Mouse (Mus musculus) T-helper 1 cell (primary cell): ENCODE measurements around the gene Wwox.

Experiments
- in situ Hi-C: fragments of 300-600 bp; cut with MboI, MseI; formaldehyde crosslinking; loops from one replicate; pipeline ENCODE4 v1.15.1; 2025; ENCODE audit warnings: high pct_unique_total_duplicates

The Wwox gene

DNA sequence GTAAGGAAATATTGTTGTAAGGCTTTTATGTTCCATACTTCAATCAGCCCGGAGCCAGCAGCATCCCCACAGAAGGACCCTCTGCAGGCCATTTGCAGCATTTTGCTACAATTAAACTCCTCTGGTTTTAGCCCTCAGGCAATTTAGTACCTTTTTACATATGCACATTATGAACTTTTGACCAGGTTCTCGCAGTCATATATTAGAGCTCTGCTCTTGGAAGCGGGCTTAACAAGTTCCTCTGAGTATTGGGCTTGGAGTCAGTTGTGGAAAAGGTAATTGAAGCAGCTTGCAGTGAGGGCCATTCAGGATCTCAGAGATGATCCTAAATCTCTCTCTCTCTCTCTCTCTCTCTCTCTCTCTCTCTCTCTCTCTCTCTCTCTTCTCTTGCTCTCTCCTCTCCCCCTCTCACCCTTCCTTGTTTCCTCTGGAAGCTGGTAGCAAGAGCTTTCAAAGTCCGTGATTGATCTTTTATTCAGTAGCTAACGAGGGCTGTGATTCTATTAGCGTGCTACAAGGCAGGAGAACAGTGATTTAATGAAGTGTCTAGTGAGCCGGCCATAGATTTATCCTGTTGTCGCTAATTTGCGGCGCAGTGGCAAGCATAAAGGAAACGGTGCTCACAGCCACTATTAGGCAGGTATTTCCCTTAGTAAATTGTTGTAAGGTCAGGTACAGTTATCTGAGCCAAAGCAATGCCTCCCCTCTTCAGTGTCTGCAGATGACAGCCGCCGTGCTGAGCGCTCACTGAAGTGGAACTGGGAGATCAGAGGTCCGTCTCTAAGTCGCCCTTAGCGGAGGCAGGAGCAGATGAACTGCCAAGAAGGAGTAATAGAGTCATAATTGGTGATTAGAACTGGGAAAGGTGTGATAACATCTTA lies 292.0 kb downstream of the Wwox start:
- in situ Hi-C loops: no loop called here

DNA sequence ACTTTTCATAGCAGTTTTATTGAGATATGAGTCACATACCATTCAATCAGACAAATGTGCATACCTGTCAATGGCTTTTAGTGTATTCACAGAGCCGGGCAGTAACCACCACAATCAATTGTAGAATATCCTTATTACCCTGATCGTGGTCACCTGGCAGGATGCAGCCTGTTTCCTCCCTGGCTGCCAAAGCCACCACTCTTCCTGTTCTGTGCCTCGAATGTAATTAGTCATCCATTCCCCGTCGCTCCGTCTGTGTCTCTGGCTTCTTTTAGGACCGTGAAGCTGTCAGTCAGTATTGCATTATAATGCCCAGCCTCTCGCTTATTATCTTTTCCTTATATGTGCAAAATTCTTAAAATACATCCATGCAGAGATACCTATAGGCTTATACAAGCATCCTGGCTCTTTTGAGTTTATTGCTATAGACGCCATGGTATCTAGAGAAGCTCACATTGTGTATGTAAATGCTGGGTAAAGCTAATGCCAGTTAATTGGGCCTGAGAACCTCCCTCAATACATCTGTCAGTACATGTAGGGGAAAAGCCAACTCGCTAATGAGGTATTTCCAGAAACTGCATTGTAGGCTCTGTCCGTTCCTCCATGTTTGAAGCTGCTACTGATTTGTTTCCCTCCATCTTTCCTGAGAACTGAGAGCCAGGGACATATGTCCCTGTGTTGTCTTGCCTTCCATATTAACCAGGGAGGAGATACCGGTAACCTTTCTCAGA lies 303.9 kb downstream of the Wwox start:
- in situ Hi-C loops: no loop called here

DNA sequence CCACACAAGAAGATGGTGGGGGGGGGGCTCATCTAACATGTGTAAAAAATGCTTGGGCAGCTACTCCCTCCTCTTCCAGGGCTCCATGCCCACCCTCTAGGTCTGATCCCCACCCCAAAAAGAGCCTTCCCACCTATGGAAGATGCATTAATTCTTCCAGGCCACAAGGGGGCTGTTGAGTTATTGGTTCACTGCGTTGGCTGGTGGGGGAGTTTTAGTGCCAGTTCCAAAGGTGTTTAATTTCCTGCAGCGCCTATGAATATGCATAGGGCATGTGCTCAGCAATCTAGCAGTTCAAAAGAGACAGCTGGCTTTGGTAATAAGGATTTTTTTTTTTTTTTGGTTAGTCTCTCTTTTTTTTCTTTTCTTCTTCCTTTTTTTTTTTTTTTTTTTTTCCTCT lies 306.9 kb downstream of the Wwox start:
- in situ Hi-C loops: no loop called here

DNA sequence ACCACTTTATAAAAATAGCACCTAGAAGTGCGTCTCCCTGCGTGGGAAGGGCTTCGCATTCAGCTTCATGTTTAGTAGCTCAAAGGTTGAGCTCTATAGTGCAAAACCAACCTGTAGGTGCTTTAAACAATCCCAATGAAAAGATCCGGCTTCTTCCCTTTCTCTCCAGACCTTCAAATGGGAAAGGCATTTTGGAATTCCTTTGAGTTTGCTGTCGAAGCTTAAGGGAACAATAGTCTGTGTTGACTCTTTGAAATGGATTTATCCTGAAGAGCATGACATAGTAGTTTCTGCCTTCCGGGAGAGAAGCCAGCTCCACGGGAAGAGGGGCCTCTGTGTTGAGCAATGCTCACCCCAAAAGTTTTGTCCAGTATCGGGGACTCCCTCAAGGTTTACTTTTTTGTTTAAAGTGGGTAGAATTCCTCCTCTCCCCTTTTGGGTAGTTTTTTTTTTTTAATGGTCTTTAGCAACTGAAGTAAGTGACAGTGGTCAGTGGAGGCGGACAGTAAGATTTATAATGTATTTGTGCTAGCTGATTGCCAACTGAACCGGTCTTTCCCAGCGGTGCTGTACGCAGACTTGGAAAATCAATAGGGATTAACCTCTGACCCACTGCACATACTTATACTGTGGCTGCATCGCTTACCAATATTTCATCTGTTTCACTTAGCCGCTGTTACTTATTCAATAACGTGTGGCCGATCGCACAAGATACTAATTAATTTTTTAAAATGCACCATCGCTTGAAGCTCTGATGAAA lies 312.1 kb downstream of the Wwox start:
- in situ Hi-C loops: no loop called here

DNA sequence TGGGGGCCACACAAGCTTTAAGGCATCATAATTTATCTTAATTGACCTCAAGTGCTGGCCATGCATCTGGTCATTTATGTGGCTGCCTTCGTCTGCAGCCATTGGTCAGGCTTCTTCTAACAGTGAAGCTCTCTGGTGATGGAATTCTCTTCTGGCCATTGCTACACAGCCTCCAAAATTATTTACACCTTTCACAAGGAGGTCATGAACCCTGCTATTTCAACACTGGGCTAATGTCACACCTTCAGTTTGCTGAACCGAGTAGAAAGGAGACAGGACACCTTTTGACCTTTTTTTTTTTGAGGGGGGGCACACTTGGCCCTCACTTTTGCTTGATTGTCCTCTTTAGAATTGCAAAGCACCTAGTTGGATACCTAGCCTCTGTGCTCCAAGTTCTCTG lies 320.2 kb downstream of the Wwox start:
- in situ Hi-C loops: no loop called here

DNA sequence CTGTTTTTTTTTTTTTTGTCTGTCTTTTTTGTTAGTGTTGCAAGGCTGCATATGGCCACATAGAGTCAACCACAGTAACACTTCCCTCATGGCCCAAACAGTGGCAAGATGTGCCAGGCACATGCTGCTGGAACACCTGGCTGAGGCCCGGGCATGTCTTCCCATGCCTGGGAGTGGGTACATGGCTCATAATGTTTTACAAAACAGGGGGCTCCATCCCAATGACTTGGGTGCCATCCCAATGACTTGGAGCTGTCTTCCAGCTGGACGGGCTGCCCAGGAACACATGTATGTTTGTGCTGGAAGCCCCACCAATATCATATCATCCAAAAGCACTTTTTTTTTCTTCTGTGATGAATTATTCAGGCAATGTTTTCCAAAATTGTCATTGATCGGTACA lies 329.1 kb downstream of the Wwox start:
- in situ Hi-C loops: no loop called here

DNA sequence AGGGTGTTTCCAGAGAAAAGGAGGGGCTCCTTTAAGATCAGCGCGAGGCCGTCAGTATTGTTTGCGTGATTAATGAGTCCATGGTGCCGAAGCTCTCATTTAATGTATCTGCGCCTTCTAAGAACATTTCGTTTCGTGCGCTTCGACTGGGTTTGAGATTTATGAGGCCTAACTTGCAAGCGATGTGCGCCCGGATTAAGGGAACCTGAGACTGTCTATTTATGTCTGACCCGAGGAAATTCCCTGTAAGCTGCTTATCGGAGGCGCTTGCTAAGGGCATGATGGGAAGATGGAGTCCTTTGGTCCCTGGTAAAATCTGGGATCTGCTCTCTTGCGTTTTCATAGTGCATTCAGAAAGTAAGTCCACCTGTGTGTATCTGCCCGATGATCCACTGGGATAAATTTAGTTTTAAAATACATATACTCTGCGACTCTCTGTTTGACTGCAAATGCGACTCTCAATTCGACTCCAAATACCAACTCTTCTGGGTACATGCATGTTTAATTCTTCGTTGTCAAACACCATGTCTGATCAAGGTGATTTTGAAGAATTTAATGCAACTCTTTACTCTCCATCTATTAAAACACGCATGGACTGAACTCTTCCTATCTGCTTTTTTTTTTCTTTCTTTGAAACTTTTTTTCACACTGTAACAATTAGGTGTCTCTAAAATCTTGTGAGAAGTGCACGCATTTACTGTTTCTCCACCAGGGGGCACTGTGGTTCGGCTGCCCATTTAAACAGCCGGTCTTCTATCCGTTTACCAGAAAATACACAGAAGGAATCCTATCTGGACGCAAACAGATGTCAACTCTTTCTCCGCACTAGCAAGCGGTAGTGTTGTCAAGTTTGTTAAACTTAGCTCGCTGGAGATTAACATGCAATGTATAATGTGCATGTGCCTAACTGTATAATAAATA lies 331.7 kb downstream of the Wwox start:
- in situ Hi-C loops: no loop called here

DNA sequence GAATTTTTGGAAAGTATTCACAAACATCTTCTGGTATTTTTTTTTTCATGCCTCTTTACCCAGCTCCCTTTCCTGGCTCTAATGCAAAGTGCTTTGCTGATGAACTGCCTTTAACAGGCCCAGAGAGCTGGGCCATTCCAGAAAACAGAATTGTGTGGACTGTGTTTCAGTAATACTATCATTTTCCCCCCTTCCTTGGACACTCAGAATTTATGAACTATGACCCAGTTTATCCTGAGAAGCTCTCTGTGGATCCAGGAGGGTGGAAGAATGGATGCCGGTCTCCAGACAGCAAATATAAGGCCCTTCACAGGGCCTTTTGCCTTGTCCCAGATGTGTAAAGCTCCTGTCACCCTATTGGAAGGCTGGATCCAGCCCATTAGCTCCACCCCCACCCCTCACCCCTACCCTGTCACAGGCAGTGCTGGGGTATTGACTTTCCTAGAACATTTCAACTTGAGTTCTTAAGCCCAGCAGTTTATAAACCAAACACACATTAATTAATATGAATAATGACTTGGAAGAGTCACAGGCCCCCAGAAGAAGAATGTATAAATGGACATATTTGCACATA lies 332.9 kb downstream of the Wwox start:
- in situ Hi-C loops: no loop called here

DNA sequence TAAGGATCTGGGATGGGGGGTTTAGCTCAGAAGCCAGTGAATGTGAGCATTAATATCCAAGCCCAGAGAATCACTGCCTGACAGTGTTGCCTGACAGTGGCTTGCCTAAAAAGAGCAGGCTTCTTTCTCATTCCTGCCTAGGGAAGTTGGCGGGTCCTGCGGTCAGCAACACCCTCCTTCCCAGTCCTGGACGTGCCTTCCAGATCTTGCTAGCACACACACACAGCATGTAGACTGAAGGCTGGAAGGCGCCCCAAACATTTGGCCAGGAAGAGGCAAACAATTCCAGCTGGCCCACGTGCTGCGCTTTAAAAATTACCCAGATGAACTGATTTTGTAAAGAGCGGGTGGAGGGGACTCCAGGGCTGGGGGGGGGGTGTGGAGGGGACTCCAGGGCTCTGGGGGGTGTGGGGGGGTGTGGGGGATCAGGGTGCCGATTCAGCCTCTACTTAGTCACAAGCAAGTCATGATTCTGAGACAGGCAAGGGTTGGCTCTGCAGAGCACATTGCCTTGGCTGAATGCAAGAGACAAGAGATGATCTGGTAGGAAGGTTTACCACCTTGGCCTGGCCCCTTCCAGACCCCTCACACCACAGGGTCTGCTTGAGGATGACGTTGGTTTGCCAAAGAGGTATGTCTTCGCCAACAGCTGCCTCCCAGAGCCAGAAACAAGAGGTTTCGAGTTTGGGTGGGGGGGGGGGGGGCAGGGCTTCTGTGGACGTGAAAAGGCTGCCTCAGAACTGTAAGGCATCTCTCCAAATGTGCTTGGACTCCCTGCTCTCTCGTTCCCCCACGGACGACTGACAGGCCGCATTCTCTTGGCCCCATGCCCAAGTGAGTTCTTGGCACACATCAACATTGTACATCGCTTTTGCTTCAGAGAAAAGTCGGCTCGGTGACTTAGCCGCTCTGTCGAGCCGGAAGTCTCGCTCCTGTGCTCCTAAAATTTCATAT lies 334.3 kb downstream of the Wwox start:
- in situ Hi-C loops: no loop called here

DNA sequence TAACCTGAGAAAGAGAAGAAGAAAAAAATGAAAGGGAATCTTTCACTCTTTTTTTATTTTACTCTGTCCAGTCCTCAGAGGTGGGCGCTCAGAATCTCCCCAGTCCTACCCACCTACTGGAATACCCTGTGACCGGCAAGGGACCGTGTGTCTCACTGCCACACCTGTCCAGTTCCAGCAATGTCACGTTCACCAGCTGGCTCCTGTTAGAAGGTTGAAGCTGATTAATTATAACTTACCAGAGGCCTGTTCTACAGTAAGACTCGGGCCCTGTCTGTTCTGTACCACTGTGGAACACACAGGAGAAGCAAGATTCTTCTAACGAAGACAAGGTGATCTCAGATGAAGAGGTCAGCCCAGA lies 334.9 kb downstream of the Wwox start:
- in situ Hi-C loops: no loop called here

DNA sequence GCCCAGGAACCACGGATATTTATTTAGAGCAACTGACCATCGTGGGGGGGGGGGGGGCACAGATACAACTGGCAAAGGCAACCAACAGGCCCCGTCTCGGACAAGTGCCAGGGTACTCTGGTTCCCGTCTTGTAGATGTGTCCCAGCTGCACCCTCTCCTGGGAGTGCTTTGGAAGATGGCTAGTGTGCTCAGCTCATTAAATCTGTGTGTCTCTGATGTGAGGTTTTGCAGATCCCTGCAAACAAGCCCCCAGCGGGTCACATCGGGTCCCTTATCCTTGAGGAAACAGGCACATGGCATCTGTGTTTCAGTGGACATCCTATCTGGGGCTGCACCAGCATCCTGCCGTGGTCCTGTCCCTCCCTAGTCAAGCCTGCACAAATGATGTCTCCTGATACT lies 336.1 kb downstream of the Wwox start:
- in situ Hi-C loops: no loop called here

DNA sequence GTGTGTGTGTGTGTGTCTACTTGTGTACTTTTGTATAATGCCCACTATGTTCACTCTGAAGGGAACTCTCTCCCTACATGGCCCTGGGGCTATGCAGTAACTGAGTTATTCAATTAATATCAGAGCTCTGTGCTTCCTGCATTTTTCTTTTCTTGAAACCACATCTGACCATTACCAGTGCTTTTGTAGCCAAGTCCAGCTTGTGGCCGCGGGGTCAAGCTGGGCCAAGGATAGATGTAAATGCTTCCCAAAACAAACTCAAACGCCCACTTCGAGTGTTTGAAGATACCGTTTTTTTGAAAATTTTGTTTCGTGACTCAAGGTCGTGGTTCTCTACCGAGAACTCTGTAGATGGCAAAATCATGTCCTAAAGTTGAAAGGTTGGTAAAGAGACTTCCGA lies 337.2 kb downstream of the Wwox start:
- in situ Hi-C loops: no loop called here

DNA sequence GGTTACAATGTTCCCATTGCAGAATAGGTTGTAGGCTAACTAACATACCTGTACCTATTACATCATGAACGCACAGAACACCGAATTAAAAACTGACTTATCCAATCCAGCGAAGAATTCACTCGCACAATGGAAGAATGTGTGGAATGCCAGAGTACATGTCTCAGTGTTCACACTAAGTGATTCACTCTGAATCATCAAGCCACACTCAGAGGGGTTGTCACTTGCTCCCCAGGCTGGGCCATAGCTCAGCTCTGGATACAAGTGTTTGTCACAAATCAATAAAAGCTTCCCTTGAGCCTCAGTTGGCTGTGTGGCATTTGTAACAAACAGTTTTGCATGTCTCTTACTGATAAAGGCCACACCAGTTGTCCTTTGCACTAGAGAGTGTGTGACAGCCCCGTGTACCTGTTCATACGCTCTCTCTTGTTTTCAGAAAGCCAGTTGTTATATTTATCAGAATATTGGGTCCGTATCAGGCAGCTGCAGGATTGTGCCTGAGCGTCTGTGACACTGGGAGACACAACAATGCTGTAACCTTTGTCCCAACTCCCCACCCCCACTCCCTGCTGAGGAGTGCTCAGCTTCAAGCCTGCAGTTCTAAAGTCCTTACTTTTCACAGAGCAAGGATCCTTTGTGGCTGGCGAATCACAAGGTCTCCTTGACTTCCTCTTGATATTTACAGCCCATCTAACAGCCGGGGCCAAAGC lies 338.0 kb downstream of the Wwox start:
- in situ Hi-C loops: no loop called here

DNA sequence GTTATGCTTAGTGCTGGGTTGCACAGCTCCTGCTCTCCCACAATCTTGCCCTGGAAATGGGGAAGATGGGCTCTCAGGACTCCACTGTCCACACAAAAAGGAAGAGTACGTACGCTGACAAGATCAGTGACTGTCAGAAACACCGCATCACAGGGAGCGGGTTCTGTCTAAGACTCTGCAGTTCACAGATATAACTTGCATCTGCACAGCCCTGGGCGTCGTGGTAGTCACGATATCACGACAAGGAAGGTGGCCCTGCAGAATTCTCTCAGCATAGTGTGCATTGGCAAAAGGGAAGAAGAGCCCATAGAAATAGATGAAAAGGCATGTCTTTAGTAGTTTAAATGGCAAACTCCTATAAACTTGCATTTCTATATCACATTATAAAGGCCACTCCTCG lies 339.5 kb downstream of the Wwox start:
- in situ Hi-C loops: no loop called here

DNA sequence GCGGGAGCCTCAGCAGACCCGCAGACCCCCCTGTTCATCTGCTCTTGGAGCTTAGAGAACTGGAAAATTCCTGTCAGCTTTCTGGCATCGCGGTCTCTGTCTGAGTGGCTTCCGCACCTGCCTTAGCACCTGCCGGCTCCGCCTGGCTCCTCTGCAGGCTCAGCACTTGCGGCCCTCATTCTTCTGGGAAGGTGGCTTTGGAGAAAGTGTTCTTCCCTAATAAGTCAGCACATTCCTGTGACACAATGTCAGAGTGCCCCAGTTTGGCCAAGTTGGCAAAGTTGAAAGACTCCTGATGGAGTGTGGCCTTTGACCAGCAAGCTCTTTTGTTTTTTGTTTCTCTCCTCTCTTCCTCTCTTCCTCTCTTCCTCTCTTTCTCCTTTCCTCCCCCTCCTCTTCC lies 343.9 kb downstream of the Wwox start:
- in situ Hi-C loops: no loop called here

DNA sequence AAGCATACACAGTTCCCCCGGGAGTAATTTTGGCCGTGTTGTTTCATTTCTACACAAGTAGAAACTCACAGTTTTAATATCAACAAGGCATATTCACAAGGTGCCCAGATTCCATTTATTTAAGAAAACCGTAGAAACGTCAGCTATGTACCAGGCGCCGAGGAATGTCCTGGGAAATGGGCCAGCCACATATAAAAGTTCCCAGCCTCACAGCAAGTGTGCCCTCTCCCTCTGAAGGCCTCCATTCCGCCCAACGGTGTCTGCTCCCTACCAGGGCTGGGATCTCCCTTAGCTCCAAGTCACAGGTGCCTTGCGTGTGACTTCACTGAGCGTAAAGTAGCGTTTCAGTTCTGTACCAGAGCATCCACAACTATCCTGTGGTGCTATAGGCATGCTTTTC lies 346.4 kb downstream of the Wwox start:
- in situ Hi-C loops: no loop called here

DNA sequence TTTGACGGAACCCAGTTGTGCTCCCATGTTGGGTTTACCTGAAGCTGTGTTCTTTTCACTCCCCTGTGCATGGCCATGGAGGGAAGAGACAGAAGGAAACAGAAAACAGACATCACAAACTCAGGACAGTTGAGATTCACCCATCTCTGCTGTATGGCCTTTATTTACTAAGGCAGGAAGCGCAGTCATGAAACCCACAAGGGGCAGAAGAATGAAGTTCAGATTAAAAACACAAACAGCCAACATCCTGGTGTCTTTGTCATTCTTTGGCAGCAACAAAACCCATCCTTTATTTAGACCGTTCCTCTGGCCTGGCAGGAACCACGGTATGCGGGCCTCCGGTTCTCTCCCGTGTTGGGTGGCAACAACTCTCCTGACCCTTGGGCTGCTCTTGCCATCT lies 350.2 kb downstream of the Wwox start:
- in situ Hi-C loops: no loop called here

DNA sequence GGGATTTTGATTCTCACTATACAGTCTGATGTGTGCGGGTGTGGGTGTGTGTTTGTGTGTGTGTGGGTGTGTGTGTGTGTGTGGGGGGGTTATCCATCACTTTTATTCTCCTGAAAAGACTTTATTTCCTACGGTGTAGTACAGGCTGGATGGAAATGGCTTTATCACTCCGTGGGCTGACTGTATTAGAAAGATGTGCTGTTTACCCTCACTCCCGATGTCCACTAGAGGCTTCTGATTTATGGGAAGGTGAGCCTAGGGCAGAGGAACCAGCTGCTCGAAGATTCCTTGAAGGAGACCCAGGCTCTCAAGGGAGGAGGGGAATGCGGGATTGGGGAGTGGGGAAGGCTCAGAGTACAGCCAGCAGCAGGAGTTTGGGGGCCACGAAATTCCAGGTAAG lies 351.3 kb downstream of the Wwox start:
- in situ Hi-C loops: no loop called here

DNA sequence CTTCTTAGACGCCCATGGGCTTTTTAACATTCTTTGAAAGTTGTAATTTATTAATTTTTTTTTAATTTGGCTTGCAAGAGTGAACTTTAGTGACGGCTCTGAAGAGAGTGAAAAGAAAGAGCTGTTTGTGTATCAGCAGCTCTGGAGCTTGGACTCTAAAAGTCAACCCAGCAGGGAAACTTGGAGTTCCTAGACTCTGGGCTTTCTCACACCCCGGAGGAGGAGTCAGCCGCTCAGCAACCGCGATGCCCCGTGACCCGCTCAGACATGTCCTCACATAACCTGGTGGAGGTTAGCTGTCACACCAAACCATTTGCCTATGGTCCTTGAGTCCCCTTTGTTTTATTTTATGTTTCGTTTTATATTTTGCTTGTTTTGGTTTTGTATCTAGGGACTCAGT lies 354.2 kb downstream of the Wwox start:
- in situ Hi-C loops: no loop called here
